Mouse (Mus musculus) myocyte (in vitro differentiated cells): ENCODE results near the gene Zfp37. TPM values are rescaled to one million over a fixed set of nuclear protein-coding genes. Genes with fewer than 3 reads are reported as not detected.

ENCODE experiments used
- H3K27me3 ChIP-seq: one replicate; pipeline ENCODE4 v1.6.1; 2011; ENCODE audit not compliant: control insufficient read depth, insufficient read depth, insufficient read length
- H3K36me3 ChIP-seq: one replicate; pipeline ENCODE4 v1.6.1; 2011; ENCODE audit not compliant: control insufficient read depth, insufficient read depth
- H3K4me2 ChIP-seq: one replicate; pipeline ENCODE4 v1.6.1; 2011; ENCODE audit warnings: low read depth, control low read depth
- H3K4me3 ChIP-seq: one replicate; pipeline ENCODE4 v1.5.1; 2011; ENCODE audit warnings: mild to moderate bottlenecking, control low read depth, moderate library complexity
- H3K79me2 ChIP-seq: one replicate; pipeline ENCODE4 v1.6.1; 2011; ENCODE audit not compliant: control insufficient read depth, insufficient read depth
- H3ac ChIP-seq: one replicate; pipeline ENCODE4 v1.6.1; 2011; ENCODE audit not compliant: control insufficient read depth, insufficient read length
- CEBPB ChIP-seq: IDR thresholded peaks from 2 replicates; pipeline ENCODE4 v1.6.1; 2011; ENCODE audit warnings: mild to moderate bottlenecking, moderate library complexity; ENCODE audit not compliant: poor library complexity, insufficient read depth, severe bottlenecking
- E2F4 ChIP-seq: IDR thresholded peaks from one replicate; pipeline ENCODE4 v1.6.1; 2011; ENCODE audit warnings: mild to moderate bottlenecking, control low read depth, moderate library complexity; ENCODE audit not compliant: insufficient read depth
- MAX ChIP-seq: IDR thresholded peaks from one replicate; pipeline ENCODE4 v1.6.1; 2011; ENCODE audit warnings: low read depth, mild to moderate bottlenecking, control low read depth
- MYOD1 ChIP-seq, 3 experiments: IDR thresholded peaks; one replicate each; pipeline ENCODE4 v1.6.1; 2011; ENCODE audit warnings: control low read depth in 2 of 3, low read depth in 2 of 3, mild to moderate bottlenecking in 2 of 3, moderate library complexity in 1 of 3; ENCODE audit not compliant: insufficient read length in 2 of 3, control insufficient read depth in 1 of 3
- MYOG ChIP-seq, 3 experiments: IDR thresholded peaks; one replicate each; pipeline ENCODE4 v1.6.1; 2011; ENCODE audit warnings: control low read depth in 2 of 3, low read depth in 2 of 3, mild to moderate bottlenecking in 2 of 3; ENCODE audit not compliant: insufficient read length in 2 of 3, control insufficient read depth in 1 of 3, insufficient read depth in 1 of 3
- POLR2A ChIP-seq: IDR thresholded peaks from one replicate; pipeline ENCODE4 v1.6.1; 2011; ENCODE audit warnings: low read depth, mild to moderate bottlenecking, control low read depth, moderate library complexity; ENCODE audit not compliant: insufficient read length
- POLR2AphosphoS2 ChIP-seq: IDR thresholded peaks from one replicate; pipeline ENCODE4 v1.6.1; 2011; ENCODE audit warnings: low read depth, control low read depth; ENCODE audit not compliant: insufficient read length
- REST ChIP-seq: IDR thresholded peaks from one replicate; pipeline ENCODE4 v1.6.1; 2011; ENCODE audit warnings: mild to moderate bottlenecking, control low read depth, moderate library complexity; ENCODE audit not compliant: insufficient read depth, insufficient read length
- SRF ChIP-seq: IDR thresholded peaks from one replicate; pipeline ENCODE4 v1.6.1; 2011; ENCODE audit warnings: low read depth; ENCODE audit not compliant: control insufficient read depth, insufficient read length
- TCF12 ChIP-seq: IDR thresholded peaks from one replicate; pipeline ENCODE4 v1.6.1; 2011; ENCODE audit warnings: mild to moderate bottlenecking, control low read depth; ENCODE audit not compliant: poor library complexity, insufficient read depth, severe bottlenecking
- TCF3 ChIP-seq: IDR thresholded peaks from one replicate; pipeline ENCODE4 v1.6.1; 2011; ENCODE audit warnings: low read depth, control low read depth; ENCODE audit not compliant: insufficient read length
- USF1 ChIP-seq: IDR thresholded peaks from one replicate; pipeline ENCODE4 v1.6.1; 2011; ENCODE audit warnings: low read depth, mild to moderate bottlenecking, control low read depth, moderate library complexity
- polyA plus RNA-seq: library from polyadenylated mRNA; unstranded; fragments of >200 nt; fragmentation: generic; extraction: Trizol; gene quantifications from one replicate; pipeline ENCODE4 v1.2.1, GENCODE M21; 2012; ENCODE audit warnings: missing spikeins

The Zfp37 gene
- polyA plus RNA-seq, result 0.46 TPM

GRCm38 (mm10) chr4:62230769-62231168 lies at the start of gene Zfp37:
TSS of gene Zfp37 (minus strand) at chr4:62231047.
- H3K79me2 ChIP-seq, result no peaks in the 10 kb centered on the region
- H3K27me3 ChIP-seq, result no peaks in the 10 kb centered on the region
- H3K4me3 ChIP-seq, result no peak within 1 kb of the TSS
- H3K36me3 ChIP-seq, result no peaks in the 10 kb centered on the region
- TF ChIP-seq E2F4 (no peak), TCF3 (no peak), MAX (no peak), CEBPB (no peak), USF1 (no peak), POLR2AphosphoS2 (no peak), MYOD1 (IDR thresholded peaks at IDR 0.05; ENCODE audit: control insufficient read depth in 1 of 3, insufficient read length in 2 of 3, low read depth in 2 of 3) (no peak), MYOG (IDR thresholded peaks at IDR 0.05; ENCODE audit: control insufficient read depth in 1 of 3, insufficient read depth in 1 of 3, insufficient read length in 2 of 3, low read depth in 2 of 3) (no peak), SRF (no peak), TCF12 (no peak), POLR2A (no peak), REST (no peak)
- no peak within 1 kb of the TSS for H3ac ChIP-seq
- H3K4me2 ChIP-seq, result no peak within 1 kb of the TSS

- Histone ChIP-seq H3K27me3 (no peaks in the 10 kb centered on the region), H3K79me2 (no peaks in the 10 kb centered on the region), H3ac (no peak overlapping the region), H3K36me3 (no peaks in the 10 kb centered on the region), H3K4me3 (no peak overlapping the region), H3K4me2 (no peak overlapping the region)
- TF ChIP-seq POLR2AphosphoS2 (no peak), POLR2A (no peak), E2F4 (no peak), SRF (no peak), REST (no peak), MAX (no peak)
These were observed 47.2 kb upstream of the Zfp37 start for GRCm38 (mm10) chr4:62278081-62278480.

GRCm38 (mm10) chr4:62277222-62277621 lies 46.4 kb upstream of the Zfp37 start:
- TF ChIP-seq MAX (no peak), TCF12 (no peak), TCF3 (no peak), POLR2AphosphoS2 (no peak), MYOG (IDR thresholded peaks at IDR 0.05; ENCODE audit: control insufficient read depth in 1 of 3, insufficient read depth in 1 of 3, insufficient read length in 2 of 3, low read depth in 2 of 3) (no peak), E2F4 (no peak), SRF (no peak), MYOD1 (IDR thresholded peaks at IDR 0.05; ENCODE audit: control insufficient read depth in 1 of 3, insufficient read length in 2 of 3, low read depth in 2 of 3) (no peak), CEBPB (no peak), REST (no peak)
- no peaks in the 10 kb centered on the region for H3K27me3 ChIP-seq
- H3K4me3 ChIP-seq, result no peak overlapping the region
- H3ac ChIP-seq, result no peak overlapping the region
- H3K4me2 ChIP-seq, result no peak overlapping the region
- no peaks in the 10 kb centered on the region for H3K79me2 ChIP-seq
- H3K36me3 ChIP-seq, result no peaks in the 10 kb centered on the region

- no peaks in the 10 kb centered on the region for H3K27me3 ChIP-seq
- H3K36me3 ChIP-seq, result no peaks in the 10 kb centered on the region
- no peak overlapping the region for H3K4me3 ChIP-seq
- no peaks in the 10 kb centered on the region for H3K79me2 ChIP-seq
- no peak overlapping the region for H3ac ChIP-seq
- TF ChIP-seq USF1 (no peak), POLR2AphosphoS2 (no peak), CEBPB (no peak), TCF3 (no peak), POLR2A (no peak), E2F4 (no peak), MYOD1 (IDR thresholded peaks at IDR 0.05; ENCODE audit: control insufficient read depth in 1 of 3, insufficient read length in 2 of 3, low read depth in 2 of 3) (no peak), MYOG (IDR thresholded peaks at IDR 0.05; ENCODE audit: control insufficient read depth in 1 of 3, insufficient read depth in 1 of 3, insufficient read length in 2 of 3, low read depth in 2 of 3) (no peak), TCF12 (no peak), SRF (no peak), REST (no peak), MAX (no peak)
- H3K4me2 ChIP-seq, result no peak overlapping the region
These were observed 45.8 kb upstream of the Zfp37 start for GRCm38 (mm10) chr4:62276642-62277041.

GRCm38 (mm10) chr4:62274841-62275536 lies 44.1 kb upstream of the Zfp37 start:
- no peaks in the 10 kb centered on the region for H3K79me2 ChIP-seq
- peak overlapping the region; percentile 46 for H3K4me2 ChIP-seq
- H3K4me3 ChIP-seq, result no peak overlapping the region
- H3ac ChIP-seq, result no peak overlapping the region
- no peaks in the 10 kb centered on the region for H3K36me3 ChIP-seq
- H3K27me3 ChIP-seq, result no peaks in the 10 kb centered on the region
- TF ChIP-seq MAX (no peak), TCF3 (no peak), USF1 (no peak), MYOG (IDR thresholded peaks at IDR 0.05; ENCODE audit: control insufficient read depth in 1 of 3, insufficient read depth in 1 of 3, insufficient read length in 2 of 3, low read depth in 2 of 3) (no peak)
